Mouse (Mus musculus): Measurements from ENCODE around the gene F12.
"Not testable (repeated sequence)": the region's sequence is repeated elsewhere in the genome, so short reads cannot be mapped to it uniquely, and the experiment has no call there.

F12 gene

GRCm38 (mm10) chr13:55449679-55450441, 23.3 kb upstream of the F12 start:
- no peak for DNase-seq (ENCODE audit: low spot score in 2 of 2)

- no peak for DNase-seq (ENCODE audit: low spot score in 2 of 2)
Measured at GRCm38 (mm10) chr13:55449205-55449604, 22.6 kb upstream of the F12 start.

GRCm38 (mm10) chr13:55448131-55448530, 21.5 kb upstream of the F12 start:
- DNase-seq (ENCODE audit: low spot score in 2 of 2) = no peak

GRCm38 (mm10) chr13:55447543-55447943, 20.9 kb upstream of the F12 start:
- no peak for DNase-seq (ENCODE audit: low spot score in 2 of 2)

GRCm38 (mm10) chr13:55446483-55447105, 20.0 kb upstream of the F12 start:
- DNase-seq (ENCODE audit: low spot score in 2 of 2) = no peak

- peak in 1 of 2 experiments; percentile 39 for DNase-seq (ENCODE audit: low spot score in 2 of 2)
Measured at GRCm38 (mm10) chr13:55445361-55446091, 18.9 kb upstream of the F12 start.

GRCm38 (mm10) chr13:55444937-55445315, 18.3 kb upstream of the F12 start, which contains the start of gene Grk6:
Gene Grk6 (plus strand): TSS chr13:55445072.
- DNase-seq (ENCODE audit: low spot score in 2 of 2) = peak; percentile 100

GRCm38 (mm10) chr13:55444286-55444936, 17.8 kb upstream of the F12 start:
- no peak for DNase-seq (ENCODE audit: low spot score in 2 of 2)

GRCm38 (mm10) chr13:55443799-55444285, 17.2 kb upstream of the F12 start:
- DNase-seq (ENCODE audit: low spot score in 2 of 2) = no peak

- not testable (repeated sequence) for DNase-seq (ENCODE audit: low spot score in 2 of 2)
Measured at GRCm38 (mm10) chr13:55437111-55437629, 10.6 kb upstream of the F12 start.

GRCm38 (mm10) chr13:55431889-55432685, 5.5 kb upstream of the F12 start:
- no peak for DNase-seq (ENCODE audit: low spot score in 2 of 2)

GRCm38 (mm10) chr13:55430566-55430965, 4.0 kb upstream of the F12 start:
- no peak for DNase-seq (ENCODE audit: low spot score in 2 of 2)

GRCm38 (mm10) chr13:55429226-55429888, 2.8 kb upstream of the F12 start:
- no peak for DNase-seq (ENCODE audit: low spot score in 2 of 2)

- DNase-seq (ENCODE audit: low spot score in 2 of 2) = peak in 1 of 2 experiments; percentile 69
Measured at GRCm38 (mm10) chr13:55420933-55421800, 5.4 kb downstream of the F12 start.

GRCm38 (mm10) chr13:55420018-55420932, 6.3 kb downstream of the F12 start:
- DNase-seq (ENCODE audit: low spot score in 2 of 2) = no peak

GRCm38 (mm10) chr13:55419142-55419541, 7.5 kb downstream of the F12 start:
- DNase-seq (ENCODE audit: low spot score in 2 of 2) = no peak

GRCm38 (mm10) chr13:55418004-55418403, 8.6 kb downstream of the F12 start:
- peak; percentile 37 to 89 for DNase-seq (ENCODE audit: low spot score in 2 of 2)

- peak; percentile 36 to 82 for DNase-seq (ENCODE audit: low spot score in 2 of 2)
Measured at GRCm38 (mm10) chr13:55414743-55415380, 11.7 kb downstream of the F12 start, which contains the start of gene Pfn3. Gene Pfn3 (minus strand): TSS chr13:55415232.

Measured in left cerebral cortex, adult 9 months (tissue).